In genomic region chr15:94325509-94326181, GRCm38 (mm10) we compare ENCODE assay signal across 9 mouse cellular contexts.
DNase-seq lines count a peak whose midpoint lies in the region; ATAC-seq and TF ChIP-seq lines count a peak whose summit lies in the region.
"Had no signal": no experiment of that assay in that cellular context is flagged by ENCODE, and none has a peak within 500 bp of the region (broad histone marks: within the 10 kb centered on the region; RNA-seq: fewer than 3 reads in every experiment).

No protein-coding gene starts in this region.

- no peak for ATAC-seq in midbrain, postnatal 0 days (ENCODE audit: low FRiP score)
- ATAC-seq in megakaryocyte, adult 5-6 weeks (ENCODE audit: poor library complexity, severe bottlenecking), result no peak
- ATAC-seq: Patski had no signal

- no peaks in the 10 kb centered on the region for H3K27me3 ChIP-seq in midbrain, postnatal 0 days (ENCODE audit: insufficient read depth, low read length)

- H3K4me3 ChIP-seq in midbrain, postnatal 0 days (ENCODE audit: low read depth, low read length), result no peak overlapping the region

- intact Hi-C loops in left cerebral cortex, postnatal 14 days (cut with DNase I), result no loop called here
- intact Hi-C loops in left cerebral cortex, postnatal 36 days (cut with DNase I), result no loop called here

- no peak for TF ChIP-seq CTCF in midbrain, postnatal 0 days (IDR thresholded peaks at IDR 0.05)

- H3K27ac ChIP-seq in midbrain, postnatal 0 days (ENCODE audit: low read depth, low read length), result no peak overlapping the region

- H3K36me3 ChIP-seq in midbrain, postnatal 0 days (ENCODE audit: insufficient read depth, low read length), result 0 out of 2 replicates have a peak, but pooled peaks cover 2% of the 10 kb centered on the region

- no peaks in the 10 kb centered on the region for H3K9me3 ChIP-seq in midbrain, postnatal 0 days (ENCODE audit: low read length)

- H3K4me2 ChIP-seq in midbrain, postnatal 0 days (ENCODE audit: low read depth, low read length, poor library complexity, severe bottlenecking), result no peak overlapping the region

- H3K4me1 ChIP-seq in midbrain, postnatal 0 days (ENCODE audit: insufficient read depth, low read length), result no peaks in the 10 kb centered on the region; the same call in 1 of the 2 replicates

- no peak overlapping the region for H3K9ac ChIP-seq in midbrain, postnatal 0 days (replicated peaks; ENCODE audit: low read length, poor library complexity, severe bottlenecking)

- peak; percentile 20 to 23 for DNase-seq in left cerebral cortex, postnatal 14 days (ENCODE audit: low spot score in 2 of 2)
- no peak for DNase-seq in left cerebral cortex, postnatal 36 days (ENCODE audit: low spot score in 2 of 2)
- DNase-seq in adrenal gland, postnatal 25 days, result peak; percentile 80
- DNase-seq in gastrocnemius, postnatal 10 days, result peak; percentile 74
- DNase-seq in kidney, adult 8-10 months, result peak; percentile 73 to 74
- peak; percentile 66 for DNase-seq in midbrain, postnatal 0 days (ENCODE audit: low spot score)
- DNase-seq in left cerebral cortex, adult 18-20 months (ENCODE audit: low spot score in 2 of 2), result no peak

- WGBS in midbrain, postnatal 0 days, result 40% methylated on average over 13 of the region's 13 CpGs

Comparison
In these comparisons a context has a peak if more than half of its experiments do, and no peak if none do; other contexts are left out.
1. DNase-seq: peak in left cerebral cortex, postnatal 14 days (2 of 2), adrenal gland, postnatal 25 days (single experiment), gastrocnemius, postnatal 10 days (single experiment), kidney, adult 8-10 months (2 of 2) and midbrain, postnatal 0 days (single experiment); none in left cerebral cortex, postnatal 36 days (0 of 2) and left cerebral cortex, adult 18-20 months (0 of 2).